Mouse (Mus musculus) embryo, embryonic 9.5 days (tissue): ENCODE measurements around the gene Mndal.
"Not testable (repeated sequence)": the region's sequence is repeated elsewhere in the genome, so short reads cannot be mapped to it uniquely, and the experiment has no call there.

Source experiments
- DNase-seq: peaks from one replicate; pipeline ENCODE4 v3.0.0-alpha.2; 2017; ENCODE audit errors: extremely low spot score

Gene Mndal

DNA sequence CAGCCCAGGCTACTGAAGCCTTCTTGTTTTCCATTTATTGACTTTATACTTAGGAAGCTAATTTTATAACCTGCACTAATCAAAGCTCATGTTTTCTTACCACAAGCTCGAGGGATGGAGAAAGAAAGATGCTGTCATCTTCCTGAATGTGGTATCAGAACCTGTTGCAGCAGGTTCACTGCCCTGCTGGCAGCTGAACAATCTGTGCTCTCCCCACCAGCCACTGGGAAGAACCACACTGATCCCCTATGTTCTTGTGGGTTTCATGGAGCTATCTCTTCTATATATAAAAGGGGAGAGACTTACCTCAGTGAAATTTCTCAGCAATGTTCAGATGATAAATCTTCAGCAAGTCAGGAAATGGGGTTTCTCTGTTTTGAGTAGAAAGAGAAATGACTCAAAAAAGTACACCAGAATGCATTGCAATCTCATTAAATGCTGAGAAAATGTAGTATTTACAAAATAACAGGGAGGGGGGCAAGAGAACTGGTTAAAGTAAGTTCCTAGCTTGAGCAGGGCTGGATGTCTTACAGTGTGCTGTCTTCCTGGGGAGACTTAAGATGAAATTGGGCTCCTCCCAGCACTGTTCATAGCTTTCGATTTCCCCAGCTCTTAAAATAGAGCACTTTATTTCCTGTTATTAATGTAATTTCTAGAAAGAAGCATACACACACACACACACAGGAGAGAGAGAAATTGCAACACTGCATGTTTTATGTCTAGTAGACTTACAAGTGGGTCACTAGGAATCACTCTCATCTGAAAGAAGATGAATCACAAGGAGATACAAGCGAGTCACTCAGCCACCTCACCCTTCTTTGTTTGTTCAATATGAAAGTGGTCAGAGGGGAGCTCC is at the start of gene Mndal, which contains the start of gene Ifi203:
Mndal (minus strand) TSS at position 568 of the 856 bp plus-strand sequence.
Ifi203 (minus strand) TSS at position 749 of the 856 bp plus-strand sequence.
- DNase-seq, result not testable (repeated sequence)

- not testable (repeated sequence) for DNase-seq
Observed at GRCm38 (mm10) chr1:173982694-173983305, 40.5 kb upstream of the Mndal start, which contains the start of gene Ifi202b. Ifi202b (minus strand) TSS chr1:173982744.

DNA sequence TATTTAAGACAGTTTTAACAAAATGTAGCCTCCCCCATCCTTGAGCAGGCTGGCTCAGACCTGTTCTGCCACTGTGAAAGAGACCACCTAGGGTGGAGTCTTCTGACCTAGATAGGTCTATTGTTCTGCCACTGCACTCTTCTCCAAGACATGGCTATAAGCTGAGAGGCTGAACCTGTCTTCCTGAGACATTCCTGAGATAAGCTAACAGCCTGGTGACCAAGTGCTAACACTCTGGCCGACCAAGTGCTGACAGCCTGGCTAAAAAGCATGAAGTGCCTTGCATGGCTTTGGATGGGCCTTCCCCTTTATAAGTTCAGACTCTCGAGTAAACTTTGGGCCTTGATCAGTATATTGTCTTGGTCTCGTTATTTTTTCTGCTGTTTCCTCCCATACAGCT is 38.7 kb upstream of the Mndal start:
- DNase-seq, result not testable (repeated sequence)

- DNase-seq, result no peak
Observed at GRCm38 (mm10) chr1:173977622-173978021, 35.3 kb upstream of the Mndal start.

- DNase-seq, result no peak
Observed at GRCm38 (mm10) chr1:173973111-173973510, 30.8 kb upstream of the Mndal start.

GRCm38 (mm10) chr1:173961491-173961890 is 19.2 kb upstream of the Mndal start:
- not testable (repeated sequence) for DNase-seq

DNA sequence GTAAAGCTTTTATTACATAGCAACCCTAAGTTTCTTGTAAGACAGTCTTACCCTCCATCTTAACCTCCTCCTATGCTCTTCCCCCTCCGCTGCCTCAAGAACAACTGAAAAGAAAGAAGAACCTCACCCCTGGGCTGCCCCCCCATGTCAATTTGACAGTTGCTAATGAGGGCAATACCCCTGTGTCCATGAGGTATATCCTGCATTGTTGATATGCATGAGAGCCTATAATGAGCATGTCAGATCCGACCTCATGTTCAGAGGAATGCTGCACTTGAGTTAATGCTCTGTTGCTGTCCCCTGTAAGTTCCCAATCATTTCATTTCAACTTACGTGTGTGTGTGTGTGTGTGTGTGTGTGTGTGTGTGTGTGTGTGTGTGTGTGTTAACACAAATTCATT is 17.7 kb upstream of the Mndal start:
- DNase-seq, result not testable (repeated sequence)

DNA sequence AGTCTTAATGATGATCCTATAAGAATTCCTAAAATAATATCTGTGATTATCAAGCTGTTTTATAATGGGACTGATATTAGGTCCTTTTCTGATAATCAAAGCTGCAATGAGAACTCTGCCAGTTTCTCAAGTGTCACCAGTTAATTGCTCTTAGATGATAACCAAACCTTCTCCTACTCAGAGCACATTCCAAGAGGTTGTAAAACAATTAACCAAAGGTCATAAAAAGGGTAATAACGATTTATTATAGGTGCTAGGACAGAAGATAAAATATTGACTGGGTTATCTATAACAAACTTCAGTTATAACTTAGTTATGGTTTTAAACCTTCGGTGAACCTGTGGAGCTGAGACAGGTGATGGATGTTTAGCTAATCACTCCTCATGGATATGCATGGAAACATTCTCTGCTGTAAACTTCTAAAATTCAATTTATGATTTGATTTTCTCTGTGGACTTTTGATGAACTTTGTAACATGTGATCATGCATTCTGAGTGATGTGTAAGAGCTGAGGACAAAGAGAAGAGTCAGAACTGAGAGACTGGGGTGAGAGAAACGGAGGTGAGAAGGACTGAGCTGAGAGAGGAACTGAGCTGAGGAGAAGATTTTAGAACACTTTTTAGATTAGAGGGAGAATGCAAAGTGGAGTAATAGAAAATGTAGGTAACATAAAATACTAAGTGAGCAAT is 13.7 kb upstream of the Mndal start:
- not testable (repeated sequence) for DNase-seq

- no peak for DNase-seq
Observed at GRCm38 (mm10) chr1:173955071-173955796, 12.9 kb upstream of the Mndal start.

- DNase-seq, result no peak
Observed at GRCm38 (mm10) chr1:173953563-173953962, 11.3 kb upstream of the Mndal start.

- not testable (repeated sequence) for DNase-seq
Observed at GRCm38 (mm10) chr1:173949044-173949443, 6.8 kb upstream of the Mndal start.

DNA sequence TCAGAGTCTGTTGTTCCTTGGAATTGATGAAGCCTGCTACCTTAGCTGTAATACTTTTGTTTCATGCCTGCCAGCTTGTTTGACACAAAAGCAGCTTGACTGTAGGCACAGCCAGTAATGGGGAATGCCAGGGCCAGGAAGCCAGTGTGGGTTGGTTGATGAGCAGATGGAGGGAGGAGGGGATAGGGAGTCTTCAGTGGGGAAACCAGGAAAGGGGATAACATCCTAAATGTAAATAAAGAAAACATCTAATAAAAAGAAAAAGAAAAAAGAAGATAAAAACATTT is 432 bp upstream of the Mndal start:
- not testable (repeated sequence) for DNase-seq

DNA sequence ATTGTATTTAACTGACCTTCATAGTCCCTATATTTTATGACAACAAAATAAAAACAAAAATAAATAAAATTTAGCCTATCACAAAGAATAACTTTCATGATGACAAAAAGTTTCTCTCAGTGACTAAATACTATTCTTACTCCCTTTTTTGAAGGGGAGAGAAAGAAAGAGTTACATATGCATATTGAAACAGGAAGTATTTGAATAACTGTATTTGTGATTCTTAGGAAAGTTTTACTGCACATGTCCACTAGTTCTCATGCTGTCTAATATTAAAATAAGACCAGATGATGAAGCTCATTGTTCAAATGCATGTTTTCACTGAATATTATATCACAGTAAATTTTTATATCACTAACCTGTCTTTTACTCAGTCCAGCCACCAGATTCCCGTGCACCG is 769 bp downstream of the Mndal start:
- not testable (repeated sequence) for DNase-seq

DNA sequence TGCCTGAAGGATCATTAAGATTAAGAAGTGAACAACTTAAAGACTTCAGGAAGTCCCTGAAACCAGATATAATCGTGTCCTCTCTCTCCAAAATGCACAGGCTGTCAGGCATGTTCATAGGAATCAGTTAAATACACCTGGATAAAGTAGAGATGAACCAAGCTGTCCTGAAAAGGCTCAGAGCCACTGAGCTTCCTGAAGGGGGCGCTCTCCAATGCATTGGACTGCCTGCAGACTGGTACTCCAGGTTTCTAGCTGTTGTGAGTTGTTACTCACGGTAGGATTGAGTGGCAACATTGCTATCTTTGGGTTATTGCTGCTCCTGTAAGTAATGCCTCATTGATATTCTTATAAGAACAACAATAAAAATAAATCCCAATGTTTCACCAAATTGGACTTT is 23.0 kb downstream of the Mndal start:
- DNase-seq, result not testable (repeated sequence)

DNA sequence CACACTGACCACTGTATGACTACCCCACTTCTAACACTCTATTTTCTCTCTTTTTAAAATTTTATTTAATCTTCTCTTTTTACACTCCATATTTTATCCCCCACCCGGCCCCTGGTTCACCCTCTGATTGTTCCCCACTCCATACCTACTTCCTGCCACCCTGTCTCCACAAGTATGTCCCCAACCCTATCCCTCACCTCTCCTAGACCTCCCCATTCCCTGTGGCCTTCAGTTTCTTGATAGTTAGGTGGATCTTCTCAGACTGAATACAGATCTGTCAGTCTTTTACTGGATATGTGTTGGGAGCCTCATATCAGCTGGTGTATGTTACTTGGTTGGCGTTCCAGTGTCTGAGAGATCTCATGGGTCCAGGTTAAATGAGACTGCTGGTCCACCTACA is 27.7 kb downstream of the Mndal start:
- DNase-seq, result no peak

GRCm38 (mm10) chr1:173913256-173913791 is 29.0 kb downstream of the Mndal start:
- not testable (repeated sequence) for DNase-seq

GRCm38 (mm10) chr1:173912548-173913255 is 29.6 kb downstream of the Mndal start, which contains the start of gene Ifi211:
Ifi211 (minus strand) TSS chr1:173913046.
- not testable (repeated sequence) for DNase-seq

GRCm38 (mm10) chr1:173911808-173912464 is 30.4 kb downstream of the Mndal start:
- no peak for DNase-seq

DNA sequence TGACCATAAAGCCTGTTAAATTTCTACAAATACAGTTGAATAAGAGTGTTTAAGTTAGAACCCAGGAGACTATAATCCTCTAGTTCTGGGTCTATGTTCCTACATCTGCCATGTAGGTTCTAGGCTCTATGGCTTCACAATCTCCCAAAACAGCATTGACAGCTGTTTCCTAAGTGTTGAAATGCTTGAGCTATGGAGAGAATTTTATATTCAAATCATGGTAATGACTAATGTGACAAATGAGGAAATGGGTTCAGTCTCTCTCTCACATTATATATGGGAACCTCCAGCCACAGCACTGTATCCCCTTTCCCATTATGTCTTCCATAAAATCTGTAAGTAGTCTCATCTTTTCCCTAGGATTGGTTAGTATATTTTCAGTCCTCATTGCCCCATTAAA is 33.9 kb downstream of the Mndal start:
- not testable (repeated sequence) for DNase-seq

DNA sequence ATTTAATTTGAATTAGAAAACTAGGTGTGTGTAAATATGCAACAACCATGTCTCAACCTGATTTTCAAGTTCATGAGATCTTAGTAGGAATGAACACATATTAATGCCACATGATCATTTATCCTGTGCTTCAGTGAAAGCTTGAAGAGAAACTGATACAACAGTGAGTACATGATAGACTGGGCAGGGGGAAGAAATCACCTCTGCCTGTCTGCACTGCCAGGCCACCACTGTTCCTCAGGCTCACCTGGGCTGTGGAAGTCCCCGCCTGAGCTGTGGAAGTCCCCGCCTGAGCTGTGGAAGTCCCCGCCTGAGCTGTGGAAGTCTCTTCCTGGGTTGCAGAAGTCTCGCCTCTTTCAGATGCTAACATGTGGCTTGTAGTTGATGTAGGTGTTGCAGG is 36.4 kb downstream of the Mndal start:
- DNase-seq, result not testable (repeated sequence)
